Mouse (Mus musculus): ENCODE measurements around the gene Olfr311.
"Not testable (repeated sequence)": the region's sequence is repeated elsewhere in the genome, so short reads cannot be mapped to it uniquely, and the experiment has no call there.

Gene Olfr311

DNA sequence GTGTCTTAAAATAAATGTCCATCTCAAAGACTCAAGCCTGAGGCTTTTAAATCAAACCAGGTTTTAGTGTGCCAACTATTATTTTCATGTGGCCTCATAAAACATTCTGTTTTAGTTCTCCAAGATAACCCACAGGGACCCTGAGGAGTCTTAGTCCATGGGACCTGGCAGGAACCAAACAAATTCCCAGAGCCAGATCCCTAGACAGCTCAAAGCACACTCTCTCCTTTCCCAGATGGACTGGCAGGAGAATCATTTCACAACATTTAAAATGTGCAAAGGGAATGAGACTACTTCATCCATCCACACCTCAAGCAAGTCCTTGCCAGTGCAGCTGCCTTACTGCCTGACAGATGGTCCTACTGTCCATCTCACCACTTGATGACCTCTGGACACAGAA, at the start of gene Olfr311:
TSS of gene Olfr311 (plus strand) at position 301 of the 400 bp plus-strand sequence.
- in situ Hi-C loops (cut with MboI, MseI), result not testable (repeated sequence)

DNA sequence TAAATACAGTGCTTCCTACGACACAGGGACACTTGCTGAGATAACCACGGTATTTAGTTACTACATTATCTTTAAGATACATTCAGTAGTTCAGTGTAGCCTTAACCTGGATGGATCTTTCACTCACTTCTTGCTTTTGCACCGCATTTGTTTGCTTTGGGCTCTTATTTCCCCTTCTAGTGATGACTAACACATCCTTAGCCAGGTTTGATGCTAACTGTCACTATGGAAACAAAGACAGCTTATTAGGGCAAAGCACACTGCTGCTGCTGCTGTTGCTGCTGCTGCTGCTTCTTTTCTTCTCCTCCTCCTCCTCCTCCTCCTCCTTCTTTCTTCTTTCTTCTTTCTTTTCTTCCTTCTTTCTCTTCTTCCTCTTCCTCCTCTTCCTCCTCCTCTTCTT, 49.5 kb upstream of the Olfr311 start:
- in situ Hi-C loops (cut with MboI, MseI), result no loop called here

- in situ Hi-C loops (cut with MboI, MseI), result loop anchor here in 1 of 2 experiments (10.0 kb wide), 1 partner anchor 795 kb away; no protein-coding TSS in a partner anchor
Measured at GRCm38 (mm10) chr11:58790053-58790452, 49.0 kb upstream of the Olfr311 start.

GRCm38 (mm10) chr11:58790646-58791045, 48.4 kb upstream of the Olfr311 start:
- in situ Hi-C loops (cut with MboI, MseI), result loop anchor here in 1 of 2 experiments (10.0 kb wide), 1 partner anchor 796 kb away; no protein-coding TSS in a partner anchor

DNA sequence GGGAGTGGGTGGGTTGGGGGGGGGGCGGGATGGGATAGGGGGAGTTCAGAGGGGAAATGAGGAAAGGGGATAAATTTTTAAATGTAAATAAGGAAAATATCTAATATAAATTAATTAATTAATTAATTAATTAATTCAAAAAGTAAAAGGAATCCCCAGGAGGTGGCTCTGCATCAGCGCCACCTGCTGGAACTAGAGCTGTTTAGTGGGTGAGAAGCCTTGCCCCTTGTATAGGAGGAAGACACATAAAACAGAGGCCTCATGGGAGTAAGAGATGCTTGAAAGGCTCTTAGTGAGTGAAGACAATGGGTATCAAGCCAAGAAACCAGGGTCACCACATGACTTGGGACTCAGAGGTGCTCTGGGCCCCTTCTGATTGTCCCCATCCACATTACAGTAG, 43.2 kb upstream of the Olfr311 start:
- in situ Hi-C loops (cut with MboI, MseI), result loop anchor here in 1 of 2 experiments (10.0 kb wide), 1 partner anchor 801 kb away; no protein-coding TSS in a partner anchor

DNA sequence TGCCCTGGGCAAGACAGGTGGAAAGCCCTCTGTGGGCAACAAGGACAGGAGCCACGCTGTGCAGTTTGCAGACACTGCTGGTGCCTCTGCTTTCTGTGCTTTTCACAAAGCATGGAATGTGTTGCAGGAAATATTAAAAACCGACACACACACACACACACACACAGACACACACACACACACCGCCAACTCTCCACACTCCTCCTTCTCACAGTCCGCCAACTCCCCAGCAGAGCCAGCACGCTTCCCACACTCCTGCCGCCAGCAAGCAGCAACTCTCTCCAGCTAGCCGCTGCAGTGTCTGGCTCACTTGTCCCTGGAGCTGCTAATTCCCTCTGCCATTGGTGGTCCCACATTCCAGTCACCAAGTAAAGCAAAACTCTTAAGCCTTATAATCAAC, 42.2 kb upstream of the Olfr311 start:
- in situ Hi-C loops (cut with MboI, MseI), result loop anchor here in 1 of 2 experiments (10.0 kb wide), 1 partner anchor 802 kb away; no protein-coding TSS in a partner anchor

DNA sequence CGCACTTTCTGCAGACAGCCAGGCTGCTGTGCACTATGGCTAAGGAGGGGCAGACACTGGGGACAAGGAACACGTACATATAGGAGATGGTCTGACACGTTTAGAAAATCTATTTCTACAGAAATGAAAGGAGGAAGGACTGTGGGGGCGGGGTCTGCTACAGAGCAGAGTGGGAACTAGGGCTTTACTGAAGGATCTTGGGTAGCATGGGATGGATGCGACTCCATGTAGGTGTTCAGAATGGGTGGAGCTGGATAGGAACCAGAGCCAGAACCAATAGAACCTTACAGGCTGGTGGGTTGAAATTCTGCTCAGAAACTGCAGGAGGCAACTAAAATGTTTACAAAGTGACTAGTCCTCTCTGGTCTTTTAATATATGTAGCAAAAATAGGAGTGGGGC, 39.3 kb upstream of the Olfr311 start:
- in situ Hi-C loops (cut with MboI, MseI), result loop anchor here in 1 of 2 experiments (10.0 kb wide), 1 partner anchor 805 kb away; no protein-coding TSS in a partner anchor

- in situ Hi-C loops (cut with MboI, MseI), result no loop called here
Measured at GRCm38 (mm10) chr11:58801558-58802228, 37.4 kb upstream of the Olfr311 start, which contains the start of gene Fam183b. Fam183b (minus strand) TSS chr11:58801960.

- in situ Hi-C loops (cut with MboI, MseI), result no loop called here
Measured at GRCm38 (mm10) chr11:58803871-58804270, 35.2 kb upstream of the Olfr311 start.

DNA sequence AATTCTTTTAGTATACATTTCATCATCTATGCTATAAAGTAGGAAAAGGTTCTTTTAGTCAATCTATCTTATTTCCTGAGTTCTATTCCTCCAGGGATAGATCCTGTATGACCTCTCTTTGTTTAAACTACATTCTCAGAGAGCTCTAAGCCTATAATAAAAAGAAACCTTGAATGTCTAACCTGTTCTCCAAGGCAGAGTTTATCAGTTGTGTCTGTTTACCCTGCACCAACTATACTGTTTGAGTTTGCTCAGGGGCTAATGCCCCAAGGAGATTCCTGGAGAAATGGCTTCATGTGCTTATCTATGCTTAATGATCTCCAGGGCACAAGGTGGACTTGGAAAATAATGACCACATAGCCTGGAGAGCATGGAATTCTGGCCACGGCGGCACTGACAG, 34.7 kb upstream of the Olfr311 start:
- in situ Hi-C loops (cut with MboI, MseI), result no loop called here

- in situ Hi-C loops (cut with MboI, MseI), result no loop called here
Measured at GRCm38 (mm10) chr11:58812001-58812400, 27.1 kb upstream of the Olfr311 start.

DNA sequence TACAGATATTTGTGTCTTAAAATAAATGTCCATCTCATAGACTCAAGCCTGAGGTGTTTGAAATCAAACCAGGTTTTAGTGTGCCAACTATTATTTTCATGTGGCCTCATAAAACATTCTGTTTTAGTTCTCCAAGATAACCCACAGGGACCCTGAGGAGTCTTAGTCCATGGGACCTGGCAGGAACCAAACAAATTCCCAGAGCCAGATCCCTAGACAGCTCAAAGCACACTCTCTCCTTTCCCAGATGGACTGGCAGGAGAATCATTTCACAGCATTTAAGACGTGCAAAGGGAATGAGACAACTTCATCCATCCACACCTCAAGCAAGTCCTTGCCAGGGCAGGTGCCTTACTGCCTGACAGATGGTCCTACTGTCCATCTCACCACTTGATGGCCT, 24.4 kb upstream of the Olfr311 start, which contains the start of gene Olfr313:
TSS of gene Olfr313 (plus strand) at position 301 of the 400 bp plus-strand sequence.
- in situ Hi-C loops (cut with MboI, MseI), result not testable (repeated sequence)

DNA sequence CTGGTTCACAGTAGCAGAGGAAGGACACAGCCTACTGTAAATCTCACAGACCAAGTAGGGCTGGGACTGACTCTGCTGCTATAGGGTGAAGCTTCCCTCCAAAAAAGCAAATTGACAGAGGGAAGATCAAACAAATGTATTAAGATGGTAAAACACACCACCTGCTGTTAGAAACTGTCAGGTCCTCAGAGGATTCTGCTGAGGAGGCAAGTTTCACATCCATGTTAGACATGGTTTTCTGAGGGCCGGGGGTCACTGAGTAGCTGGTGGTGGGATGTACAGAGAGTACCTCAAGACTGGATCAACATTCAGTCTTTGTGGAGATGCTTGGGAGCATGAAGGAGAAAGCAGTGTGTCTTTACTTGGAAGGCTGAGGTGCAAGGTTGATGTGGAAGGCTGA, 23.4 kb upstream of the Olfr311 start:
- in situ Hi-C loops (cut with MboI, MseI), result no loop called here

DNA sequence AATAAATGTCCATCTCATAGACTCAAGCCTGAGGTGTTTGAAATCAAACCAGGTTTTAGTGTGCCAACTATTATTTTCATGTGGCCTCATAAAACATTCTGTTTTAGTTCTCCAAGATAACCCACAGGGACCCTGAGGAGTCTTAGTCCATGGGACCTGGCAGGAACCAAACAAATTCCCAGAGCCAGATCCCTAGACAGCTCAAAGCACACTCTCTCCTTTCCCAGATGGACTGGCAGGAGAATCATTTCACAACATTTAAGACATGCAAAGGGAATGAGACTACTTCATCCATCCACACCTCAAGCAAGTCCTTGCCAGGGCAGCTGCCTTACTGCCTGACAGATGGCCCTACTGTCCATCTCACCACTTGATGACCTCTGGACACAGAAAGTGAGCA, 10.1 kb upstream of the Olfr311 start, which contains the start of gene Olfr312:
TSS of gene Olfr312 (plus strand) at position 301 of the 400 bp plus-strand sequence.
- in situ Hi-C loops (cut with MboI, MseI), result not testable (repeated sequence)

DNA sequence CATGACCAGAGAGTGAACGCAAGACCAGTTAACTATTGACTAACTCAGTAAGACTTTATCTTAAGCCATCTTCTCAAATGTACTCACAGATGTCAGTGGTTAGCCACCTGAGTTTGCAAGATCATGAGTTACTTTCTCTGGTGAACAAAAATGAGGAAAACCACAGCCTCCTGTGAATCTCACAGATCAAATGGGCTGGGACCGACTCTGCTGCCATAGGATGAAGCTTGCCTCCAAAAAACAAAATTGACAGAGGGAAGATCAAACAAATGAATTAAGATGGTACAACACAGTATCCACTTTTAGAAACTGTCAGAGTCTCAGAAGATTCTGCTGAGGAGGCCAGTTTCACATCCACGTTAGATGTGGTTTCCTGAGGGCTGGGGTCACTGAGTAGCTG, 9.3 kb upstream of the Olfr311 start:
- in situ Hi-C loops (cut with MboI, MseI), result no loop called here

DNA sequence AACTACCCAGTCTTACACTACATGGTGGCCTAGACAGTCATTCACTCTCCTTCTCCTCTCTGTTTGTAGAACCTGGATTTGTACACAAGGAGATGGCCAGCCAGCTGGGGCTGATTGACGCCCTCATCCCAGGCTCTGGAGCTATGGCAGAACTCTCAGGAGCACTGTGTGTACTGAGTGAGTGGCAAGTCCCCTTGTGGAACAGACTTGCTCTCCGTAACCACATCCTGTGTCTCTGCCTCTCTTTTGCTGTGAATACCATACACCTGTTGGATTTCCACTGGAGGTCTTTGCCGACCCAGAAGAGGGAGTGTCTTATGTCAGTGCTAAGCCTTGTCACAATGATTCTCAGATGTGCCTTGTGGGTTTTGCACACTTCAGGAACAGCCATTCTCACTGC, 6.5 kb upstream of the Olfr311 start:
- in situ Hi-C loops (cut with MboI, MseI), result not testable (repeated sequence)

- in situ Hi-C loops (cut with MboI, MseI), result no loop called here
Measured at GRCm38 (mm10) chr11:58846919-58847461, 7.9 kb downstream of the Olfr311 start, which contains the start of gene Gm12258. Gm12258 (plus strand) TSS chr11:58847158.

DNA sequence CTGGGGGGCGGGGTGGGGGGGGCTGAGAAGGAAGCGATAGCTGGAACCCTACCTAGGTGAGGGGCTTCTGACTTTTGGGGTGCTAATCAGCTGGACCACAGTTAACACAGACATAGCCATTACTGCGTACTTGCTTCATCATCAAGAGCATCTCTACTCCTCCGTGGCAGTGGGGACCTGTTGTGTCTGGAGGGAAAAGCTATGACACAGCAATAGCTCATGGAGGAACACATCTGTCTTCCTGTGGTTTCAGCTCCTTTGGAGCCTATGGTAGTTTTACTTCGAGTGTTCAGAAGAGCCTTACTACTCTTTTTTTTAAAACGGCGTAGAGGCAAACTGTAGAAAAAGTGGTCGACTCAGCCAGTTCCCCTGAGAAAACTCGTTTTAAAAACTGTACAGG, 8.6 kb downstream of the Olfr311 start:
- in situ Hi-C loops (cut with MboI, MseI), result no loop called here

DNA sequence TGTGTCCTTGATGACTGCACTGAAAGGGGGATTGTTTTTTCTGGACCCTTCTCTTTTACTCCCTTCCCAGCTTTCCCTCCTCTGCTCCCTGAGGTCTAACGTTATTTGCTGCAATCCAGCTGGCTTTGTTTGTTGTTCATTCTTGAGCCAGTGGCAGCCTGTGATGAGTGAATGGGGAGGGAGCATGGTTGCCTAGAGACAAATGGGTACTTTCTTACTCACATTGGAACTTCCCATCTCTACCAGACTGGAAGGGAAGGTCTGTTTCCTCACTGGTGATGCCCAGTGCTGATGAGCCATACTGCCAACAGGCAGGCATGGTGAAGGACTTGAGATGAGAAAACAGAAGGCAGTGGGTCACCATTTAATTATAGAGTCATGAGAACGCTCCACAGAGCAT, 10.7 kb downstream of the Olfr311 start:
- in situ Hi-C loops (cut with MboI, MseI), result no loop called here

- in situ Hi-C loops (cut with MboI, MseI), result no loop called here
Measured at GRCm38 (mm10) chr11:58860744-58861143, 21.7 kb downstream of the Olfr311 start.

DNA sequence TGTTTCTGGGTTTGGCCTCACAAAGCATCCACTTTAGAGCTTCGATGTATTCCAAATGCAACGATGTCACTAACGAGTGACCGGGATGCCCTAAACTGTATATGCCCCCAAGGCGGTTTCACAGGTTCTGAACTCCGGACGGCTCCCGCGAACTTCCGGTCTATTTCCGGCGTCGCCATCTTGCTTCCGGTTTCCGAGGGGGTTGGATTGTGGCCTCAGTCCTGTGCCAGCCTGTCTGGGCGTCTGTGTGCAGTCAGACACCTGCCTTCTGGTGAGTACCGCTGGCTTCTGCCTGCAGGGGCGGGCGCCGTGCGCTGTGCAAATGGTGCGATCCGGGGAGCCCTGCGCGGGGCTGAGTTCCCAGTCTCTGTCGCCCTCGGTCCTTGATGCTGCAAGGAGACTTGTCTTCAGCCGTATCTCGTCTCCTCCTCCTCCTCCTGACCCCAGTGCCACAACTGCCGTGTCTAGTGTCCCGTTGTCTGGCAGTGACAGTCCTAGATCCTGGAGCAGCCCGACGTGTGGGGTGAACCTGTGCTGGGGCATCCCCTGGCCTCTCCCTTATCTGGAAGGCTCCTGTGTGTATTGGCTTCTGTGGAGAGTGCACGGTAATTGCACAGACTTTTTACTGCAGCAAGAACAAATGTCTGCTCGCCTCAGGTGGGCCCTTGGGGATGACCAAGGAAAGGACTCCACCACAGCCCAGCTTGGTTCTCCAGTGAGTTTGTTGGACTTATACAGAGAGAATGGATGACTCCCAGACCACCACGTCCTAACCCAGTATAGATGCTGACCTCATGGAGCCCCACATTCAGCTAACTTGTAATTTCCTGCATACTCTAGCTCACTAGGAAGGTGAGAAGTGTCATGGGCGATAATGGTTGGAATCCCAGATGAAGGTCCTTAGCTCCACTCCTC, 28.2 kb downstream of the Olfr311 start, which contains the start of gene 2810021J22Rik:
TSS of gene 2810021J22Rik (plus strand) at position 178 of the 915 bp plus-strand sequence.
- in situ Hi-C loops (cut with MboI, MseI), result no loop called here

DNA sequence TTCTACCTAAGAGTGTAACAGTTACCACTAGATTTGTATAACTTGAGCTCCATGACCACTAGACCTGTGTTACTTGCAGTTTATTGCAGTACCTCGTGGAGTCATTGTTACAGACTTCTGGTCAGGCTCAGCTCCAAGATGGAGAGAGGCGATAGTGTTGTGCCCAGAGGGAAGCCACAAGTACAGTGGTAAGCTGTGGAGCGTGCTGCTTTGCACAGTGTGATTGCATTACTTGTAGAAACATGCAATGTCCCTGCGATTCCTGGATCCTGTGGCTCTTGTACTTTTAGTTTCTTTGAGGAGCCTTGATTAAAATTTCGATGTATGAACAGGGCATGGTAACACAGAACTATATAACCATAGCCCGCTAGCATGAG, 28.9 kb downstream of the Olfr311 start:
- in situ Hi-C loops (cut with MboI, MseI), result no loop called here

Data from T-helper 17 cell (primary cell).